Mouse (Mus musculus) CD4-positive, CD25-positive, alpha-beta regulatory T cell (primary cell): ENCODE results near the gene Dynll2. TPM values are rescaled to one million over a fixed set of nuclear protein-coding genes. Genes with fewer than 3 reads are reported as not detected.

ENCODE experiments used
- polyA plus RNA-seq: library from polyadenylated mRNA; unstranded; fragments of 100-300 nt; shearing (Covaris generic); gene quantifications from one replicate; pipeline ENCODE4 v1.2.1, GENCODE M21; 2017

The Dynll2 gene
- polyA plus RNA-seq = 17.2 TPM

GRCm38 (mm10) chr11:87986831-87987793, at the start of gene Dynll2:
Gene Dynll2, minus strand, starts transcription at chr11:87987533.

Other genes with a start within 250 kb of the Dynll2 start
- gene Supt4a, start 250.0 kb downstream of the Dynll2 start, polyA plus RNA-seq = 389 TPM
- gene Tspoap1, start 227.0 kb downstream of the Dynll2 start, polyA plus RNA-seq = 6.9 TPM
- gene Mpo, start 194.0 kb downstream of the Dynll2 start, polyA plus RNA-seq = 0.35 TPM
- not detected for gene Lpo, start 159.2 kb downstream of the Dynll2 start, polyA plus RNA-seq
- 15.3 TPM for gene Mks1, start 134.3 kb downstream of the Dynll2 start, polyA plus RNA-seq
- not detected for gene Epx, start 112.0 kb downstream of the Dynll2 start, polyA plus RNA-seq
- gene Olfr462, start 95.3 kb downstream of the Dynll2 start, polyA plus RNA-seq = not detected
- not detected for gene Olfr463, start 90.1 kb downstream of the Dynll2 start, polyA plus RNA-seq
- gene Olfr464, start 66.6 kb downstream of the Dynll2 start, polyA plus RNA-seq = not detected
- gene Srsf1, start 59.8 kb upstream of the Dynll2 start, polyA plus RNA-seq = 290 TPM
- gene Vezf1, start 80.7 kb upstream of the Dynll2 start, polyA plus RNA-seq = 44.9 TPM
- 6.5 TPM for gene Cuedc1, start 110.5 kb upstream of the Dynll2 start, polyA plus RNA-seq
- 82.5 TPM for gene Mrps23, start 216.9 kb upstream of the Dynll2 start, polyA plus RNA-seq